Mouse (Mus musculus): ENCODE data around the gene Tnfrsf12a. TPM values are rescaled to one million over a fixed set of nuclear protein-coding genes. Genes with fewer than 3 reads are reported as not detected.

The Tnfrsf12a gene
- polyA plus RNA-seq, 1 experiment: 1.2 TPM

DNA sequence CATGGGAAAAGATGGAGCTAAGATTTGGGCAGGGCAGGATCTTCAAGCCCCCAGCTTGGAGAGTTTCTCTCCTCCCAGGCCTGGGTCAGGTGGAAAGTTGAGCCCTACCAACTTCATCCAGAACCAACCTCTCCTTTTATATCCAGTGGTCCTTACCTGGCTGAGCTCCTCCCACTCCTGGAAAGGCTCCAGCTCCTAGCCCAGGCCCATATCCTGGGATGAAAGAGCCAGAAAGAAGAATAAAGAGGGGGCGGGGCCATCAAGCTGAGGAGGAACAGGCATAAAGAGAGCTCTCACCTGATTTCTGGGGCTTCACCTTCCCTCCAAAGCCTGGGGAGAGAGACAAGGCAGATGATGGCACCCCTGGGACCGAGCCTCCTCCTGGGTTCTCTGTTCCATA lies 39.7 kb upstream of the Tnfrsf12a start:
- Histone ChIP-seq H3K36me3 (ENCODE audit: control insufficient read depth, insufficient read depth, low read length) (no peaks in the 10 kb centered on the region), H3K4me3 (ENCODE audit: control insufficient read depth, low read depth, low read length) (no peak overlapping the region), H3K4me1 (ENCODE audit: control insufficient read depth, insufficient read depth, low read length) (peaks cover 3% of the 10 kb centered on the region), H3K27ac (ENCODE audit: control insufficient read depth, insufficient read depth, low read depth, low read length) (no peak overlapping the region), H3K27me3 (ENCODE audit: control insufficient read depth, insufficient read depth, low read length) (no peaks in the 10 kb centered on the region)
- TF ChIP-seq CTCF (IDR thresholded peaks at IDR 0.05; ENCODE audit: control insufficient read depth, insufficient read depth, insufficient replicate concordance, low read depth, low read length) (no peak), POLR2A (IDR thresholded peaks at IDR 0.05; ENCODE audit: control insufficient read depth, low read depth, low read length) (no peak)

DNA sequence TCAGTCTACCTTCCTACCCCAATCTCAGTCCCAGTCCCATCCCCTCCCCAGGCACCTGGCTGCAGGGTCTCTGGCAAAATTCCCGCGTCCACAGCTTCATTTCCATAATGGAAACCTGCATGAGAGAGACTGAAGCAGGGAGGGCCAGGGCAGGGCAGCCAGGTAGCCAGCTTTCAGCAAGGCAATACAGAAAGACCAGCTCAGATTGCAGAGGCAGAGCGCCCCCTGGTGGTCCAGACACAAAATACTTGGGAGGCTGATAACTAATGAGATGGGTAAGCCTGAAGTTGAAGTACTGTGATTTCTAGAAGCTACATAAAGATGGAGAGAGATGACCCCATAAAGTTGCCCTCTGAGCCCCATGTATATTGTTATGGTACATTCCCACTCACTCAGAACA lies 28.9 kb upstream of the Tnfrsf12a start:
- no peak overlapping the region for H3K27ac ChIP-seq (ENCODE audit: control insufficient read depth, insufficient read depth, low read depth, low read length)
- no peaks in the 10 kb centered on the region for H3K27me3 ChIP-seq (ENCODE audit: control insufficient read depth, insufficient read depth, low read length)
- H3K4me1 ChIP-seq (ENCODE audit: control insufficient read depth, insufficient read depth, low read length): no peaks in the 10 kb centered on the region
- no peak overlapping the region for H3K4me3 ChIP-seq (ENCODE audit: control insufficient read depth, low read depth, low read length)
- TF ChIP-seq CTCF (IDR thresholded peaks at IDR 0.05; ENCODE audit: control insufficient read depth, insufficient read depth, insufficient replicate concordance, low read depth, low read length) (peak; percentile 80; the same call in 1 of the 2 replicates), POLR2A (IDR thresholded peaks at IDR 0.05; ENCODE audit: control insufficient read depth, low read depth, low read length) (no peak)
- no peaks in the 10 kb centered on the region for H3K36me3 ChIP-seq (ENCODE audit: control insufficient read depth, insufficient read depth, low read length)

DNA sequence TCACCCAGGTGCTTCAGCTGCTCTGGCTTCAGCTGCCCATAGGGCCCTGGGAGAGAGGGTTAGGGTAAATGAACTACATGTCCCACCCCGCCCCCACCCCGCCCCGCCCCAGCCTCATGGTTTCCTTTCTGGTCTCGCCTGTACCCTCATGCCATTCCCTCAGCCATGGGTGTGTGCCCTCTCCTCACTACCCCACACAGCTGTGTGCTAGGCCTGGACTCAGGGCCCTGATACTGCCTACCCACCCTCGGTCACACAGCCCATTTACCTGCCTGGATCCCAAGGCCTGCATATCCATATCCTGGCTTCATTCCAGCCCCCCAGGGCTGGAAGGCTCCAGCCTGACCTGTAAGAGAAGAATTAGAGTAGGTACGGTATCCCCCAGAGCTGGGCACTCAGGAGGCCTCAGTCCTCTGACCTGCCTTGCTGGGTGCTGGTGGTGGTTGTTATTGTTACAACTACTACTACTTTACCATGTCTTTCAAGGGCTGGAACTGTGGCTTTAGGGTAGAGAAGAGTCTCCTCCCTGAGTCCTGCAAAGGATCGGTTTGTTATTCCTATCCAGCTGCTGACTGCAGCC lies 28.3 kb upstream of the Tnfrsf12a start:
- Histone ChIP-seq H3K27ac (ENCODE audit: control insufficient read depth, insufficient read depth, low read depth, low read length) (no peak overlapping the region), H3K4me1 (ENCODE audit: control insufficient read depth, insufficient read depth, low read length) (no peaks in the 10 kb centered on the region), H3K4me3 (ENCODE audit: control insufficient read depth, low read depth, low read length) (no peak overlapping the region), H3K27me3 (ENCODE audit: control insufficient read depth, insufficient read depth, low read length) (no peaks in the 10 kb centered on the region), H3K36me3 (ENCODE audit: control insufficient read depth, insufficient read depth, low read length) (no peaks in the 10 kb centered on the region)
- TF ChIP-seq CTCF (IDR thresholded peaks at IDR 0.05; ENCODE audit: control insufficient read depth, insufficient read depth, insufficient replicate concordance, low read depth, low read length): no peak
- TF ChIP-seq POLR2A (IDR thresholded peaks at IDR 0.05; ENCODE audit: control insufficient read depth, low read depth, low read length): no peak

DNA sequence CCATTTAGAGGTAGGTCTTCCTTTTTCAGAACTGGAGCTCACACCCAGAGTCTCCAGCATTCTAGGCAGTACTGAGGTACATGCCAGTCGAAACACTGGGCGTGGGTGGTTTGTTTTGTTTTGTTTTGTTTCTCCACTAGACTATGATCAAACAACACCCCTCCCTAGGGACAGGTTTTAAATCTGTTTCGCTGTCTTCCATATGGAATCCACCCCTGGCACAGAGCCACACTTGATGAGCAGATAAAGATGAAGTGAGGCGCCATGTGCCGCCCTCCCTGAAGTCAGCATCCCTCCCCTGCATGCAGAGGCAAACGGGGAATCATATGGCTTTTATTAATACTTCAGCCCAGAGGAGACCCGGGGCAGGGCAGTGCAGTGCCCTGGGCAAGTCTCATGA lies 27.5 kb upstream of the Tnfrsf12a start:
- no peak overlapping the region for H3K4me3 ChIP-seq (ENCODE audit: control insufficient read depth, low read depth, low read length)
- no peaks in the 10 kb centered on the region for H3K27me3 ChIP-seq (ENCODE audit: control insufficient read depth, insufficient read depth, low read length)
- H3K4me1 ChIP-seq (ENCODE audit: control insufficient read depth, insufficient read depth, low read length): peaks cover 7% of the 10 kb centered on the region
- H3K27ac ChIP-seq (ENCODE audit: control insufficient read depth, insufficient read depth, low read depth, low read length): no peak overlapping the region
- H3K36me3 ChIP-seq (ENCODE audit: control insufficient read depth, insufficient read depth, low read length): no peaks in the 10 kb centered on the region
- TF ChIP-seq CTCF (IDR thresholded peaks at IDR 0.05; ENCODE audit: control insufficient read depth, insufficient read depth, insufficient replicate concordance, low read depth, low read length) (no peak), POLR2A (IDR thresholded peaks at IDR 0.05; ENCODE audit: control insufficient read depth, low read depth, low read length) (no peak)

DNA sequence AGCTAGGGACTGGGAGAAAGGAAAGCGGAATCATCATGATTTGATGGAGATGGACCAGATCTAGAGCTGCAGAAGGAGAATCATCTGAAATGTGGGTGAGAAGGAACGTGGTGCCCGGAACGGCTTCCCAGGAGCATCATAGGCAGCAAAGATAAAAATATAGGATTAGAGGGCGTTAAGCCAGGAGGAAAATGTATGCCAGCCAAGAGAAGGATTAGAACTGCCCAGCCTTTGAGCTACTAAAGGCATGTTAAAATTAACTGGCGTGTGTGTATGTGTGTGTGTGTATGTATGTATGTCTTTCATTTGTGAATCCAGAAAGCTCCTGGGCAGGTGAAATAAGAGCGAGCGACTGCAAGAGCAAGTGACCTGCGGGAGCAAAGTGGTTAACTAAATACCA lies 26.0 kb upstream of the Tnfrsf12a start:
- Histone ChIP-seq H3K27me3 (ENCODE audit: control insufficient read depth, insufficient read depth, low read length) (no peaks in the 10 kb centered on the region), H3K36me3 (ENCODE audit: control insufficient read depth, insufficient read depth, low read length) (no peaks in the 10 kb centered on the region), H3K4me3 (ENCODE audit: control insufficient read depth, low read depth, low read length) (no peak overlapping the region)

DNA sequence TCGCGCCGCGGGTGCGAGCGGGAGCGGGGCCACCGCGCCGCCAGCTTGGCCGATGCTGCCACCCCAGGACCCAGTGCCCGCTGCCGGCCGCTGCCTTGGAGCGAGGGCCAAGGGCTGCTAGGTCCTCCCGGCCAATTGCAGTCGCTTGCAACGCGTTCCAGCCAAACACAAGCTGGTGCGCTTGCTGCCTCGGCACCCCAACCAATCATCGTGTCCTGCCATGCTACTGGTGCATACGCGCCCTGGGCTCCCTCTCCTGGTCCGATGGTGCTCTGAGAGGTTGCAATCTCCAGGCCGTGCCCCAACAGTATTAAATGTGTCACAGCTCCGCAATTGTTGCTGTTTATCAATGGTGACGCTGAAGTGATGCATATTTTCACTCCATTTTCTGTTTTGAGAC lies 22.8 kb upstream of the Tnfrsf12a start:
- peak overlapping the region; percentile 66 for H3K4me3 ChIP-seq (ENCODE audit: control insufficient read depth, low read depth, low read length)
- TF ChIP-seq CTCF (IDR thresholded peaks at IDR 0.05; ENCODE audit: control insufficient read depth, insufficient read depth, insufficient replicate concordance, low read depth, low read length) (peak; percentile 50; the same call in 1 of the 2 replicates), POLR2A (IDR thresholded peaks at IDR 0.05; ENCODE audit: control insufficient read depth, low read depth, low read length) (no peak)
- no peaks in the 10 kb centered on the region for H3K27me3 ChIP-seq (ENCODE audit: control insufficient read depth, insufficient read depth, low read length)
- H3K27ac ChIP-seq (ENCODE audit: control insufficient read depth, insufficient read depth, low read depth, low read length): no peak overlapping the region
- peaks cover 7% of the 10 kb centered on the region for H3K4me1 ChIP-seq (ENCODE audit: control insufficient read depth, insufficient read depth, low read length)
- no peaks in the 10 kb centered on the region for H3K36me3 ChIP-seq (ENCODE audit: control insufficient read depth, insufficient read depth, low read length)

More for the DNA sequence above, 26.0 kb upstream of the Tnfrsf12a start:
- no peak for TF ChIP-seq CTCF (IDR thresholded peaks at IDR 0.05; ENCODE audit: control insufficient read depth, insufficient read depth, insufficient replicate concordance, low read depth, low read length)
- TF ChIP-seq POLR2A (IDR thresholded peaks at IDR 0.05; ENCODE audit: control insufficient read depth, low read depth, low read length): no peak
- Histone ChIP-seq H3K27ac (ENCODE audit: control insufficient read depth, insufficient read depth, low read depth, low read length) (no peak overlapping the region), H3K4me1 (ENCODE audit: control insufficient read depth, insufficient read depth, low read length) (peaks cover 7% of the 10 kb centered on the region)

DNA sequence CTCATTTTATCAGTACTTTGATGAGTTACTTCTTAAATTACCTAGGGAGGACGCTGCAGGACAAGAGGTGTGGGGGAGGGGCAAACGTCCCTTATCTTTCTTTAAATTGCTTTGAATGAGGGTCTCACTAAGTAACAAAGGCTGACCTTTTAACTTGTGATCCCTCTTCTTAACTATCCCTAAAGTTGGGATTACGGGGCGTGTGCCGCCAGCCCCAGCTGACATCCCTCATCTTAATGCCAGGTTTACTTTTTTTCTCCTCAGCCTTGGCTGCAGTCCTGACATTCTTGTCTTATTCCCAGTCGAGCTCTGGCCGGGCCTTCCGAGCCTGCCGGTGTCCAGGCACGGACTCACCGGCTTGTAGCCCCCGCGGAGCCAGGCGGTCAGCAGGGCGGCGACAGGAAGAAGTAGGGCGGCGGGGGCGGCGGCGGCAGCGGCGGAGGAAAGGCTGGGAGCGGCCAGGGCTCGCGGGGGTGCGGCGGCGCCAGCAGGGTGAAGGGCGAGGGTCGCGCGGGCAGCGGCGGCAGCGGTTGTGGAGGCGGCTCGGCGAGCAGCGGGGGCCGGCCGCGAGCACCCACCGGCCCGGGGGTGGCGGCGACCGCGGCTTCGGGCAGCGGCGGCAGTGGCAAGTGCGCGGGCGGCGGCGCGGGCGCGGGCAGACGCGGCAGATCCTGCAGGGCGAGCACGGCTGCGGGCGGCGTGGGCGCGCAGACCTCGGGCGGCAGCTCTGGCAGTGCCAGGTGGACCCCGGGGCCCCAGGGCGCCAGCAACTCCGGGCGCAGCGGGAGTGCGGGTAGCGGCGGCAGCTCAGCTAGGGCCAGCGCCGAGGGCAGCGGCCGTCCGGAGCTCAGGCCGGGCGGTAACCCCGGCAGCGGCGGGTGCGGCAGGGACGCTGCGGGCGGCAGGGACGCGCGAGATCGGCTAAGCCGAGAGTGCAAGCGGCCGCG lies 22.1 kb upstream of the Tnfrsf12a start:
- Histone ChIP-seq H3K4me3 (ENCODE audit: control insufficient read depth, low read depth, low read length) (peak overlapping the region; percentile 66), H3K4me1 (ENCODE audit: control insufficient read depth, insufficient read depth, low read length) (peaks cover 7% of the 10 kb centered on the region), H3K27me3 (ENCODE audit: control insufficient read depth, insufficient read depth, low read length) (no peaks in the 10 kb centered on the region), H3K36me3 (ENCODE audit: control insufficient read depth, insufficient read depth, low read length) (no peaks in the 10 kb centered on the region), H3K27ac (ENCODE audit: control insufficient read depth, insufficient read depth, low read depth, low read length) (no peak overlapping the region)
- TF ChIP-seq CTCF (IDR thresholded peaks at IDR 0.05; ENCODE audit: control insufficient read depth, insufficient read depth, insufficient replicate concordance, low read depth, low read length) (no peak), POLR2A (IDR thresholded peaks at IDR 0.05; ENCODE audit: control insufficient read depth, low read depth, low read length) (no peak)
